ENCODE assay signal across 10 mouse cellular contexts in the genomic region with DNA sequence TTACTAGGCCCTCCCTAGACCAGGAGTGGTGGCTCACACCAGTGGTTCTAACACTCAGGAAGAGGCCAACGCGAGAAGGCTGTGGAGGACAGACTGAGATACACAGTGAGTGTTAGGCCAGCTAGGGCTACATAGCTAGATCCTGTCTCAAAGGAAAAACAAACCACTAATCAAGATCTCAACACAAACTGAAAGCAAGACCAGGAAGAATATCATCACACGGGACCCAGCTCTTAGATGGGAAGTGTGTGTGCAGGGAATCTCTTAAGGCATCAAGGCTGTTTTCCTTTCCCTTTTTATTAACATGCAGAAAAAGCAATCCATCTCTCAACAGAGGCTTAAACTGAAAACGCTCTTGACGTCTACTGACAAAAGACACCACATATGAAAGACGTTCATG. TPM values are rescaled to one million over a fixed set of nuclear protein-coding genes. Genes with fewer than 3 reads are reported as not detected.
DNase-seq lines count a peak whose midpoint lies in the region; ATAC-seq and TF ChIP-seq lines count a peak whose summit lies in the region.
"Had no signal": no experiment of that assay in that cellular context is flagged by ENCODE, and none has a peak within 500 bp of the region (broad histone marks: within the 10 kb centered on the region; RNA-seq: fewer than 3 reads in every experiment).

No protein-coding gene starts in this region.

- WGBS in kidney, embryonic 14.5 days = 35% methylated on average over 6 of the region's 6 CpGs
- WGBS in embryonic facial prominence, embryonic 10.5 days = 69% methylated on average over 6 of the region's 6 CpGs
- 42% methylated on average over 6 of the region's 6 CpGs for WGBS in intestine, embryonic 14.5 days
- WGBS in midbrain, postnatal 0 days = 69% methylated on average over 6 of the region's 6 CpGs

- peak overlapping the region; percentile 71 for H3K4me2 ChIP-seq in kidney, embryonic 14.5 days (replicated peaks; ENCODE audit: low read depth, low read length)
- H3K4me2 ChIP-seq in intestine, embryonic 14.5 days (ENCODE audit: low read length) = peak overlapping the region; percentile 86
- peak overlapping the region; percentile 22 for H3K4me2 ChIP-seq in midbrain, postnatal 0 days (ENCODE audit: low read depth, low read length, poor library complexity, severe bottlenecking)

- peaks cover 20% of the 10 kb centered on the region; the same call in 1 of the 2 replicates for H3K4me1 ChIP-seq in kidney, embryonic 14.5 days (ENCODE audit: control insufficient read depth, insufficient read depth, low read length)
- peaks cover 24% of the 10 kb centered on the region for H3K4me1 ChIP-seq in embryonic facial prominence, embryonic 10.5 days
- H3K4me1 ChIP-seq in intestine, embryonic 14.5 days (replicated peaks; ENCODE audit: control insufficient read depth, insufficient read depth, low read length) = peaks cover 23% of the 10 kb centered on the region
- peaks cover 4% of the 10 kb centered on the region for H3K4me1 ChIP-seq in midbrain, postnatal 0 days (ENCODE audit: insufficient read depth, low read length)

- H3K36me3 ChIP-seq in kidney, embryonic 14.5 days (ENCODE audit: control insufficient read depth, insufficient read depth, low read length) = peaks cover 8% of the 10 kb centered on the region; the same call in 1 of the 2 replicates
- H3K36me3 ChIP-seq in embryonic facial prominence, embryonic 10.5 days (replicated peaks) = peaks cover 41% of the 10 kb centered on the region
- H3K36me3 ChIP-seq in intestine, embryonic 14.5 days (ENCODE audit: control insufficient read depth, insufficient read depth, low read length) = peaks cover 8% of the 10 kb centered on the region; the same call in 1 of the 2 replicates
- no peaks in the 10 kb centered on the region for H3K36me3 ChIP-seq in midbrain, postnatal 0 days (ENCODE audit: insufficient read depth, low read length)

- ATAC-seq in kidney, embryonic 14.5 days (ENCODE audit: low FRiP score, low TSS enrichment) = no peak
- no peak for ATAC-seq in intestine, embryonic 14.5 days (replicated peaks; ENCODE audit: low FRiP score, low TSS enrichment, low read depth)
- no peak for ATAC-seq in midbrain, postnatal 0 days (ENCODE audit: low FRiP score)

- no peak for DNase-seq in kidney, adult 11 months
- no peak for DNase-seq in embryonic facial prominence, embryonic 10.5 days (ENCODE audit: low spot score)
- no peak for DNase-seq in intestine, embryonic 14.5 days (ENCODE audit: low spot score)
- DNase-seq in midbrain, postnatal 0 days (ENCODE audit: low spot score) = no peak
- no peak for DNase-seq in layer of hippocampus, adult 9-10 months (ENCODE audit: low spot score)
- no peak for DNase-seq in retina, embryonic 14.5 days (ENCODE audit: low spot score)
- DNase-seq in frontal cortex, postnatal 14 days (ENCODE audit: low spot score in 2 of 2) = no peak
- DNase-seq: cerebellum, postnatal 14 days; layer of hippocampus, postnatal 36 days had no signal

- H3K4me3 ChIP-seq in kidney, embryonic 14.5 days (ENCODE audit: low read length) = peak overlapping the region; percentile 86; the same call in 1 of the 2 replicates
- H3K4me3 ChIP-seq in embryonic facial prominence, embryonic 10.5 days = peak overlapping the region; percentile 93
- peak overlapping the region; percentile 21 for H3K4me3 ChIP-seq in intestine, embryonic 14.5 days (ENCODE audit: low read depth, low read length)
- no peak overlapping the region for H3K4me3 ChIP-seq in midbrain, postnatal 0 days (ENCODE audit: low read depth, low read length)

- H3K9me3 ChIP-seq in kidney, embryonic 14.5 days (ENCODE audit: control insufficient read depth, low read length) = no peaks in the 10 kb centered on the region
- H3K9me3 ChIP-seq in embryonic facial prominence, embryonic 10.5 days = no peaks in the 10 kb centered on the region
- no peaks in the 10 kb centered on the region for H3K9me3 ChIP-seq in intestine, embryonic 14.5 days (ENCODE audit: control insufficient read depth, low read length)
- no peaks in the 10 kb centered on the region for H3K9me3 ChIP-seq in midbrain, postnatal 0 days (ENCODE audit: low read length)

- H3K27me3 ChIP-seq in kidney, embryonic 14.5 days (ENCODE audit: control insufficient read depth, insufficient read depth, low read length) = no peaks in the 10 kb centered on the region
- no peaks in the 10 kb centered on the region for H3K27me3 ChIP-seq in embryonic facial prominence, embryonic 10.5 days (replicated peaks; ENCODE audit: low read depth, poor library complexity, severe bottlenecking)
- no peaks in the 10 kb centered on the region for H3K27me3 ChIP-seq in intestine, embryonic 14.5 days (replicated peaks; ENCODE audit: control insufficient read depth, insufficient read depth, low read length)
- no peaks in the 10 kb centered on the region for H3K27me3 ChIP-seq in midbrain, postnatal 0 days (ENCODE audit: insufficient read depth, low read length)

- peak overlapping the region; percentile 45; the same call in 1 of the 2 replicates for H3K9ac ChIP-seq in kidney, embryonic 14.5 days (ENCODE audit: low read depth, low read length)
- H3K9ac ChIP-seq in intestine, embryonic 14.5 days (ENCODE audit: low read length) = peak overlapping the region; percentile 30; the same call in 1 of the 2 replicates
- no peak overlapping the region for H3K9ac ChIP-seq in midbrain, postnatal 0 days (replicated peaks; ENCODE audit: low read length, poor library complexity, severe bottlenecking)

- no peak overlapping the region for H3K27ac ChIP-seq in kidney, embryonic 14.5 days (ENCODE audit: low read depth, low read length)
- H3K27ac ChIP-seq in embryonic facial prominence, embryonic 10.5 days (replicated peaks) = no peak overlapping the region
- no peak overlapping the region for H3K27ac ChIP-seq in intestine, embryonic 14.5 days (ENCODE audit: low read depth)
- no peak overlapping the region for H3K27ac ChIP-seq in midbrain, postnatal 0 days (ENCODE audit: low read depth, low read length)

- TF ChIP-seq CTCF in midbrain, postnatal 0 days (IDR thresholded peaks at IDR 0.05) = no peak

RNA-seq across cellular contexts. Expression of a gene that starts 2.0 kb away (rescaled TPM):
- 12.6 and 20.7 TPM in 2 replicates for polyA plus RNA-seq in kidney, embryonic 14.5 days (2014; fragmentation: Nextera tagmentation; extraction: Ambion mirVana)
- 17.6 and 19.7 TPM in 2 replicates for polyA plus RNA-seq in embryonic facial prominence, embryonic 10.5 days (2016; fragmentation: Nextera tagmentation; extraction: Ambion mirVana)
- 17.2 and 22.1 TPM in 2 replicates for polyA plus RNA-seq in intestine, embryonic 14.5 days (2014; fragmentation: Nextera tagmentation; extraction: Ambion mirVana)
- total RNA-seq in midbrain, postnatal 0 days (2014; rRNA removed) = 17.4 and 21.1 TPM in 2 replicates
- polyA plus RNA-seq in midbrain, postnatal 0 days (2015; fragmentation: Nextera tagmentation; extraction: Ambion mirVana) = 6.1 and 13.5 TPM in 2 replicates

RNA-seq across cellular contexts. Expression of a gene that starts 11.5 kb away (rescaled TPM):
- 16.8 and 19.8 TPM in 2 replicates for polyA plus RNA-seq in kidney, embryonic 14.5 days (2014; fragmentation: Nextera tagmentation; extraction: Ambion mirVana)
- polyA plus RNA-seq in embryonic facial prominence, embryonic 10.5 days (2016; fragmentation: Nextera tagmentation; extraction: Ambion mirVana) = 38.5 and 39.1 TPM in 2 replicates
- 23.2 and 24.6 TPM in 2 replicates for polyA plus RNA-seq in intestine, embryonic 14.5 days (2014; fragmentation: Nextera tagmentation; extraction: Ambion mirVana)
- 37.5 and 55.3 TPM in 2 replicates for total RNA-seq in midbrain, postnatal 0 days (2014; rRNA removed)
- polyA plus RNA-seq in midbrain, postnatal 0 days (2015; fragmentation: Nextera tagmentation; extraction: Ambion mirVana) = 15.1 and 18.1 TPM in 2 replicates

RNA-seq across cellular contexts. Expression of a gene that starts 25.1 kb away (rescaled TPM):
- polyA plus RNA-seq in kidney, embryonic 14.5 days (2014; fragmentation: Nextera tagmentation; extraction: Ambion mirVana) = not detected in 2 replicates
- polyA plus RNA-seq in embryonic facial prominence, embryonic 10.5 days (2016; fragmentation: Nextera tagmentation; extraction: Ambion mirVana) = not detected in 2 replicates
- not detected in 2 replicates for polyA plus RNA-seq in intestine, embryonic 14.5 days (2014; fragmentation: Nextera tagmentation; extraction: Ambion mirVana)
- total RNA-seq in midbrain, postnatal 0 days (2014; rRNA removed) = 7.0 TPM in 1 of 2 replicates, not detected in the other
- not detected in 2 replicates for polyA plus RNA-seq in midbrain, postnatal 0 days (2015; fragmentation: Nextera tagmentation; extraction: Ambion mirVana)
- total RNA-seq: layer of hippocampus, postnatal 36 days had no signal

Comparison
In these comparisons a context has a peak if more than half of its experiments do, and no peak if none do; other contexts are left out.
1. H3K4me2 ChIP-seq: peak in every context shown above with its lines; median percentile 86 in intestine, embryonic 14.5 days; 71 in kidney, embryonic 14.5 days; 22 in midbrain, postnatal 0 days.